Mouse (Mus musculus): ENCODE measurements around the gene Cfap43.
"Not testable (repeated sequence)": the region's sequence is repeated elsewhere in the genome, so short reads cannot be mapped to it uniquely, and the experiment has no call there.

Gene Cfap43

DNA sequence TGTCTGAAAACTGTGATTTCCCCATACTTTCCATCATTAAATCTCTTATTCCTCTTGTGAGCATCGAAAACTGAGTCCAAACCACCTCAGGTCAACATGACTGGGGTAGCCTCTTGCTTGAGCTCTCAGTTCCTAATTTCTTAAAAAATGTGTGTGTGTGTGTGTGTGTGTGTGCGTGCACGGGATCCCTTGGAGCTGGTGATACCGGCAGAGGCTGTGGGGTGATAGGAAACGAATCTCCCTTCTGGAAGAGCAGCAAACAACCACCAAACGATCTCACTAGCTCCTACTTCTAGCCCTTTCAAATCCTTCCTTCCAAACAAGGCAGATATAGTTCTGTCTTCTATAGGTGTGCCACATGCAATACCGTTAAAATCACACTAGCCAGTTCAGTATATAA, 54.4 kb downstream of the Cfap43 start:
- in situ Hi-C loops (cut with MboI; ENCODE audit: low pct_unique_long_range_greater_than_20kb in 1 of 2, low sequenced_read_pairs in 2 of 2, unreplicated experiment in 1 of 2) = no loop called here

DNA sequence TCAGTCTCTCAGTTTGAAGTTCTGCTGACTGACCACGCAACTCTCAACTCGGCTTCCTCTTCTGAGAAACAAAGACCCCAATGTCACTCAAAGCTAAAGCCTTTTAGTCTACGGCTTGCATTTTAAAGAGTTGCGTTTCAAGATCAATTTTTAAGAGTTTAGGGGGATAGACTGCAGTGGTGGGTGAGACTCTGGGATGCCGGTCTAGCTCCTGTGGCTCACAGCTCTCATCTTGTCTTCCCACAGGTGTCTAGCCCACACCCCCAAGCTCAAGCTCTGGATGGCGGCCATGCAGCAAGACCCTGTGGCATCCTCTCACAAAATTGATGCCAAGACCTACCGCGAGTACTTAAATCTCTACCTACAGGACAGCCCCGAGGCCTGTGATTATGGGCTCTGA, 55.0 kb downstream of the Cfap43 start:
- in situ Hi-C loops (cut with MboI; ENCODE audit: low pct_unique_long_range_greater_than_20kb in 1 of 2, low sequenced_read_pairs in 2 of 2, unreplicated experiment in 1 of 2) = no loop called here

DNA sequence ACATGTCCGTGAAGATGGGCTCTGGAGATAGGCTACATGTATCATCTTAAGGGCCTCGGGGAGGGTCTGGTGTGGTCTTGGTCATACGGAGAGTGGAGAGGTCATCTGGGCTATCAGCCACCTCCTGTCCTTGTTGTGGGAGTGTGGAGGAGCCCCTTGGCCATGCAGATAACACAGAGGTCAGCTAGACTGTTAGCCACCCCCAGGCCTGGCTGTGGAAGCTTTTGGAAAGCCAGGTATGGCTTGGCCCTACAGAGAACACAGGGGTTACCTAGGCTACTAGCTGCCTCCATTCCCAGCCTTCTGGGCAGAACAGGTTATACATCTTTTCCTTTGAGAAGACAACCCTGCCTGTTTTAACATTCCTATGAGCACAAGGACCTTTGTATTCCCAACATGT, 56.5 kb downstream of the Cfap43 start:
- in situ Hi-C loops (cut with MboI; ENCODE audit: low pct_unique_long_range_greater_than_20kb in 1 of 2, low sequenced_read_pairs in 2 of 2, unreplicated experiment in 1 of 2) = no loop called here

DNA sequence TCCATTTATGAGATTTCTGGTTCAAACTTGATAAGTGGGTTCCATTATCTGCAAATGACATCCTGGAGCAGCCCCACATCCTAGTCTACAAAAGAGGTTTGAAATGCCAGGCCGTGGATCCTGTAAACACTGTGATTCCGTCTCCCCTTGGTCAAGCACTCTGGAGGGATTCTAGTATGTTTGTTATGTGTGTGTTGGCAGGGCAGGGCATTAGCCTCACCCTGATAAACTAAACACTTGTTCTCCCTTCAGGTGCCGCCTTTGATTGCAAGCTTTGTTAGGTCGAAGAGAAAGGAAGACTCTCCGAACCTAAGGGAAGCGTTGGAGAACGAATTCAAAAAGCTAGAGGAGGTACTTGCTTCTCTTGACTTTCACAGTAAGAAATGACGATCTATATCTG, 59.9 kb downstream of the Cfap43 start:
- in situ Hi-C loops (cut with MboI; ENCODE audit: low pct_unique_long_range_greater_than_20kb in 1 of 2, low sequenced_read_pairs in 2 of 2, unreplicated experiment in 1 of 2) = no loop called here

DNA sequence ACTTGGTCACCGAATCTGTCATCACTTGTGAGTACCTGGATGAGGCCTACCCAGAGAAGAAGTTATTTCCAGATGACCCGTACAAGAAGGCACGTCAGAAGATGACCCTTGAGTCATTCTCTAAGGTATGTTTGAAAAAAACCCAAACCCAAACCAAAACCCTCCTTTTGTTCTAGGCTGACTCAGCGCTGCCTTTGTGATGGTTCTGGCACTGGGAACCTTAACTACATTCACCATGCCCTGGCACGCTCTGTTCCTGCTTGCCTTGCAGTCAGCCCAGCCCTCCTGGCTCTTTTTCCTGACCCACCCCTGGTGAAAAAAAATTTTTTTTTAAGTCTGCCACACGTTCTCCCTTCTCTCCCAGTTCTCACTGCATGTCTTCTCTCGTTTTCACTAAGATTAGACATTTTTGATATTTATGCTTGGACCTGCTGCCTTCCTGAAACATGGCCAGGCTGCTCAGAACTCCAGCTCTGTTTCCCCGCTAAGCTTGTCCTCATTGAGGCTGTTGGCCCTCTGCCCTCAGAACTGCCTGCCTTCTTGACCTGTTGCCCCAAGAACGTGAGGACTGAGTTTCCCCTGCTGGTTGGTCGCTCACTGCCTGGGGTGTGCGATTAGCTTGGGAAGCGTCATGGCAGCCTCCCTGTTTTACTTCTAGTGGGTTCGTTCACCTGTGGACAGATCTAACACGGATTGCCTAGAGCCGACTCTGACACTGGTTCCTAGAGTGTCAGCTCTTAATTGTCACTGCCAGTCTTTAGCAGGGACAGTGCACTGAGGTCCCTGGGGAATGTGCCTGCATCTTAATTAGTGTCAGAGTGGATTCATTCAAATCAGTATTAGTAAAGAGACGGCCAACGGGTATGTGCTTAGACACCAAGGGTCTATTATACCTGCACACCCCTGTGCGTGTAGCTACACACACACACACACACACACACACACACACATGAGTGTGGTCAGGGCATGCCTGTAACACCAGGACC, 60.8 kb downstream of the Cfap43 start:
- in situ Hi-C loops (cut with MboI; ENCODE audit: low pct_unique_long_range_greater_than_20kb in 1 of 2, low sequenced_read_pairs in 2 of 2, unreplicated experiment in 1 of 2) = no loop called here

DNA sequence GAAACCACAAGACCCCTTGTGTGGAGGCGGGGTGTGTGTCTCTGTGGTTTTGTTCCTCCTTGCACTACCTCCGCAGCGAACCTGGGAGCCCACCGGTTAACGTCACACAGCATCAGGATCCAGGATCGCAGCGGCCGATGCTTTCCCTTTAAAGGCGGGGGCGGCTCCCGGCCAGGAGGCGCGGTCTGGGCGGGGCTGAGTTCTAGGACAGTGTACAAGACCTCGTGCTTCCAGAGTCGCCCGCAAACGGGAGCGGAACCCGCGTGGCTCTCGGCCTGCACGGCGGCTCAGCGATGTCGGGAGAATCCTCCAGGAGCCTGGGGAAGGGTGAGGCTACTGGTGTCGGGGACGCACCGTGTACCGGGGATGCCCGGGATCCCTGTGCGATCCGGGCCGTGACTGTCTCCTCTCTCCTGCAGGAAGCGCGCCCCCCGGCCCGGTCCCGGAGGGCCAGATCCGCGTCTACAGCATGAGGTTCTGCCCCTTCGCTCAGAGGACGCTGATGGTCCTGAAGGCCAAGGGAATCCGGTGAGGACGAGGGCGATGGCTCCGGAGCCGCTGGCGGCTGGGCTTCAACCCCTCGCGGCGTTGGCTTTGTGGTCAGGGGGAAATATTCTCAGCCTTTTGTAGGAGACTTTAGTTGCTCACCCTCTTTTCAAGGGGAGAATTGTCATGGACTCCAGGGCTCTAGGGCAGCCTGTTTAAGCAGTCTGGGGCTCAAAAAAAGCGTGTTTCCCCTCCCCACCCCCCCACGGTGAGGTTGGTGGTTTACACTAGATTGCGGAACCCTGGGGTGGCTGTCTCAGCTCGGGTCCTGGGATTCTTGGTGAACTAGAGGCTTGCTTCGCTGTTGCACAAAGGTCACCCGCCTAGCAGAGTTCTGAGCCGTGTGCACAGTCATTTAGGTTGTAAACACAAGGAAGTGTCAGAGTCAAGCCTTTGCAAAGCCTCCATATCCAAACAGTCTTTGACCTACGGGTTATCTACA, 64.0 kb downstream of the Cfap43 start, which contains the start of gene Gsto1:
Gene Gsto1, plus strand, starts transcription at position 175 of the 988 bp plus-strand sequence.
- in situ Hi-C loops (cut with MboI; ENCODE audit: low pct_unique_long_range_greater_than_20kb in 1 of 2, low sequenced_read_pairs in 2 of 2, unreplicated experiment in 1 of 2) = no loop called here

DNA sequence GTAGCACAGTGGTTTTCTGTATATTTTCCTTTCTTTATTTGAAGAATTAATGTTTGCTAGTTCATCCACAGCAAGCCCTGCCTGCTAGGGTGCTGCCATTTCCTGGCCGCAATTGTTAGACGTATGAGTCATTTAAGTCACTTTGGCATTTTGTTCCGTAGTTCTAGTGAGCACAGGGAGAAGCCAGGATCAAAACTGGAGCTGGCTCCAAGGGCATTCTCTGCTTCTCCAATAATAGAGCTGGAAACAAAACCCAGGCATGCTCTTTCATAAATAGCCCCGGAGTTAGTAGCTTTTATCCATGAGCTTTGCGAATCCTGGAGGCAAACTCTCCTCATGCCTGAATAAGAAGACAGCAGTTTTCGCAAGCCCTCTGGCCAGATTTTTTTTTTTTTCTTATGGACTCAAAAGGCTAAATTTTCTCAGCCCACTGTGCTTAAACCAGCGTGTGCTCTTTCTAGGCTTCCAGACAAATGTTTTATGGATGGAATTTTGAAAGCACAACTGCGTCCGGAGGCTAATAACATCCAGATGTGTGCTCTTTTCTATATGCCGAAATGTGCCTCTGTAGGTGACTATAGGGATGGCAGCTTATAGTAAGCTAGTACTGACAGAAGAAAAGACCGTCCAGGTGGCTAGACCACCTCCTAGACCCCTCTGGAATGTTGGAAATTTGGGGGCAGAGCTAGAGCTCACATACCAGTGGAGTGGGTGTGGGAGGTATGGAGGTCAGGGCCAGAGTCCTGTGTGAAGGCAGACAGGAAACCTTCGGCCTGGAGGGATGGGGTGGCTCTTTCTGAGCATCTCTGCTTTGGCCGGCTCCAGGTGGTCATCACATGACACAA, 64.9 kb downstream of the Cfap43 start:
- in situ Hi-C loops (cut with MboI; ENCODE audit: low pct_unique_long_range_greater_than_20kb in 1 of 2, low sequenced_read_pairs in 2 of 2, unreplicated experiment in 1 of 2) = no loop called here

DNA sequence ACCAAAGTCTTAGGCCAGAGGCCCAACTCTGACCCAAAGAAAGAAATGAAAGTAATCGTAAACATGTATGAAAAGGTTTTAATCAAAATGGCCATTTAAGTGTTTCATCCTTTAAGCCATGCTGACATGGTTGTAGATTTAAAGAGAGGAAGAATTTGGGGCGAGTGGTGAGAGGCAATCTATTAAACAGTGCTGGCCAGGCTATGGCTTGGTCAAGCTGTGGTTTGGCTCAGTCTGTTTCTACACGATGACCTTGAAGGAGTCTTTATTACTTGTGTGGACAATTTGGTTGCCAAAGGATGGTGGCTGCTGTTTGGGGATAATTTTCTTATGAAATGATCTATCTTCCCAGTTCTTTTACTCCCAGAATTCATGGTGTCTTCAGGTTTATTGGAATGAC, 66.0 kb downstream of the Cfap43 start:
- in situ Hi-C loops (cut with MboI; ENCODE audit: low pct_unique_long_range_greater_than_20kb in 1 of 2, low sequenced_read_pairs in 2 of 2, unreplicated experiment in 1 of 2) = no loop called here

DNA sequence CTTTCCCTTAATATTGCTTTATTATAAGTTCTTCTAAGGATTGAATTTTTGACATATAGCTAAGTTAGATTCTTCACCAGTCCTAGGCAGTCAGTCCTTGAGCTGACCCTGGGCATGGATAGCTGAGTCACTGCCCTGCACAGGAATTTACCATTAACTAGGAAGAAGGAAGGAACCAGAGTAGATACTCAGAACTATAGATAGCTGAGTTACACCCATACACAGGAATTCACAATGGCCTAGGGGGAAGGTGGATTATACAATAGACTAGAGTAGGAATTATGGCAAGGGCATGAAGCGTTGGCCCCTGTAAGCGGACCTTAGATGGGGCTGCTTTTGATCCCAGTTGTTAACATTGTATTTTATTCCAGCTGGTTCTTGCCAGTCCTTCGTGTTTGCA, 67.0 kb downstream of the Cfap43 start:
- in situ Hi-C loops (cut with MboI; ENCODE audit: low pct_unique_long_range_greater_than_20kb in 1 of 2, low sequenced_read_pairs in 2 of 2, unreplicated experiment in 1 of 2) = not testable (repeated sequence)

DNA sequence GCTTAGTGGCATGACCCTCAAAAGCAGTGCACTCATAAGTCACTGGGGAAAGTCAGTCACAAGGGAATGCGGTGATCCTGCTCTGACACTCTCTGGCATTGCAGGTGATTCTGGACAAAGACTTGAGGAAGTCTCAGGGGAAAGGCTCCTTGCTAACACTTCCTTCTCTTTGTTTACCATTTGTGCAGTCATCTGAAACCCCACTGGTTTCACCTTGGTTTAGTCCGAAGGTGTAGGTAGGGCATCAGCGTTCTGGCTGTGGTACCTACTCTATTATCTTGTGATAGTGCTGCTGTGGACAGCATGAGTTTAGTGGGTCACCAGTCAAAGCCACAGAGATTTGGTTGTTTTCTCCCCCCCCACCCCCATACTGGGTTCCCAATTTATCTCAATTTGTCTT, 69.4 kb downstream of the Cfap43 start:
- in situ Hi-C loops (cut with MboI; ENCODE audit: low pct_unique_long_range_greater_than_20kb in 1 of 2, low sequenced_read_pairs in 2 of 2, unreplicated experiment in 1 of 2) = loop anchor here in 1 of 2 experiments (25.0 kb wide), 1 partner anchor 487 kb away; no protein-coding TSS in a partner anchor

DNA sequence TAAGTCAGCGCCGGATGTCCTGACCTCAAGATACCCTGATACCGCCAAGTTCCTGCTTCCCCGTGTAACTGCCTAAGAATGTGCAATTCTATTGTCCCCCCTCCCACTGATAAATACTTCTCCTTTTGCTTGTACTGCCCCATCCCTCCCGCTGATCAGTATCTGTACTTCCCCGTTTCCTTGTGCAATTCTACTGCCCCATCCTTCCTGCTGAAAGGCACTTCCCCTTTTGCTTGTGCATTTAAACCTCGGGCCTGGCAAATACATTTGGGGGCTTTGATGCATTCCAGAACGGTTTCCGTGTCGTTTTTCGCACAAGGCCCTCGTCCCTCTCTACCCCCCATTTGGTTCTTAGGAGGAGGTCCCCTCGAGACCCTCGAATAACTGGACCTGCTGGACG, 77.9 kb downstream of the Cfap43 start:
- in situ Hi-C loops (cut with MboI; ENCODE audit: low pct_unique_long_range_greater_than_20kb in 1 of 2, low sequenced_read_pairs in 2 of 2, unreplicated experiment in 1 of 2) = loop anchor here in 1 of 2 experiments (25.0 kb wide), 1 partner anchor 479 kb away; no protein-coding TSS in a partner anchor

DNA sequence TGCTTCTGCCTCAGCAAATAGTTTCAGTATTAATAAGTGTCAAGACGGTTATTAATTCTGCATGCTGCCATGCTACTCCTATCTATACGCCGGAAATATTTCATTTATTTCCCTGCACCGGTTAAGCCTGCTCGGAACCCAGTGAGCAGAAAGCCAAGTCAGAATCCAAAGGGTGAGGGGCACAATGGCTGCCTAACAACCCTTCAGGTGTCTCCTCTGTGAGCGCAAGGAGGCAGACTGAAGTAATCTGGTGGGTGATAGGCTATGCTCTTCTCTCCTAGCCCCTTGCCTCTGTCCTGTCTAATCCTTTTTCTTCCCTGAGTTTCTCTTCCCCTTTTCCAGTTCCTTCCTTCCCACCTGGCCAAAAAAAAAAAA, 81.6 kb downstream of the Cfap43 start:
- in situ Hi-C loops (cut with MboI; ENCODE audit: low pct_unique_long_range_greater_than_20kb in 1 of 2, low sequenced_read_pairs in 2 of 2, unreplicated experiment in 1 of 2) = loop anchor here in 1 of 2 experiments (25.0 kb wide), 1 partner anchor 475 kb away; no protein-coding TSS in a partner anchor

DNA sequence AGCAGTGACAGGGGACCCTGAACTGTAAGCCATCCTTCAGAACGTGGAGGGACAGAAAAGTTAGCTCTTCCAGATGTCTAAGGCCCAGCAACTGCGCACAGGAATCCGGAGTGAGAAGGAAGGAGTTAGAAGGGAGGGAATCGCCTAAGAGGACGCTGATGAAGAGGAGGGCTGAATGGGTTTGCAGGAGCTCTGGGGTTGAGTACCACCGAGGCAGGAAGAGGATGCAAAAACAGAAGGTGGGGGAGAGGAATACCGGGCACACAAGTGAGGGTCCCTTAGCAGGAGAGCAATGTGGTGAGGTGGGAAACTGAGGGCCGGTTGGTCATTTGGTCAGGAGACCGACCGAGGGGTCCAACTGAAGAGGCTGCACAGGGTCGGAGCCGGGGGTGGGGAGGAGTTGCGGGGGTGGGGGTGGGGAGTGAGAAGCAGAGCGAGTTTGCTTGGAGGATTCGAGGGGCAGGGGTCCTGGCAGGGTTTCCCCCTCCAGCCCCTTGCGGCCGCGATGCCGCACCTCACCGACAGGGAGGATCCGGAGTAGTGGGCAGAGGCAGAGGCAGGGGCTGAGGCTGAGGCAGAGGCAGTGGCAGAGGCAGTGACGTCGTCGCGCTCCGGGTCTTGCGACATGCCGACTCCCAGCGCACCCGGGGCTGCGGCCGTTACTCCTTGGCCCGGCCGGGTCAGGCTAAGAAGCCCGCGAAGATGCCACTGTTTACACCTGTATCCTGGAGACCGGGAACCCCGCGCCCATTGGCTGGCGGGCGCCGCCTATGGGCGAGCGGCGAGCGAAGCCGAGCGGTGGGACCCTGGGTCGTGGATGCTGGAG, 82.2 kb downstream of the Cfap43 start:
- in situ Hi-C loops (cut with MboI; ENCODE audit: low pct_unique_long_range_greater_than_20kb in 1 of 2, low sequenced_read_pairs in 2 of 2, unreplicated experiment in 1 of 2) = loop anchor here in 1 of 2 experiments (25.0 kb wide), 1 partner anchor 475 kb away; no protein-coding TSS in a partner anchor

DNA sequence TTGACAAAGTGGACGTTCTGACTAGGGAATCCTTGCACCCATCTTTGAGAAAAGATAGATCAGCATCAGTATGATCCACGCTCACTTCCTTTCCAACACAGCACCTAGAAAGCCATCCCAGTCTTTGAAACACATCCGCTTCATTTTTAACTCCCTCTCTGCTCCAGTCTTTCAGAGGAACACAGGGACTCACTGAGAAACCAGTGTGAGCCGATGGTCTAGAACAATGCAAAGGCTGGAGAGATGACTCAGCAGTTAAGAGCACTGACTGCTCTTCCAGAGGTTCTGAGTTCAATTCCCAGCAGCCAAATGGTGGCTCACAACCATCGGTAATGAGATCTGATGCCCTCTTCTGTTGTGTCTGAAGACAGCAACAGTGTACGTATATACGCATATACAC, 83.3 kb downstream of the Cfap43 start:
- in situ Hi-C loops (cut with MboI; ENCODE audit: low pct_unique_long_range_greater_than_20kb in 1 of 2, low sequenced_read_pairs in 2 of 2, unreplicated experiment in 1 of 2) = loop anchor here in 1 of 2 experiments (25.0 kb wide), 1 partner anchor 473 kb away; no protein-coding TSS in a partner anchor

DNA sequence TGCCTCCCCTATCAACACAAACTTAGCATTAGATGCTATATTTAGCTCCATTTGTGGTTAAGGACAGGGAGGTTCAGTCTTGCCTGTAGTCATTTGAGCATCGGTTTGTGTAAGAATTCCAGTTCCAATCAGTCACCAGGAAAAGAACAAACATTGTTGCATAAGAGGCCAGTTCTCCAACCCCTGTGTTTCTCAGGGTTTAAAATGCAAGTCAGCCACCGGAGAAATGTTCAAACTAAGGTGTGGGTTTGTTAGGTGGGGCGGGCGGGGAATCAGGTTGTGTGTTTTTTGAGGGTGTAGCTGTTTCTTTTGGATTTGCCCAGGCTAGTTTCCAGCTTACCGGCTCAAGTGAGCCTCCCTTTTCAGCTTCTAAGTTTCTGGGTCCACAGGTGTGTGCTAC, 84.5 kb downstream of the Cfap43 start:
- in situ Hi-C loops (cut with MboI; ENCODE audit: low pct_unique_long_range_greater_than_20kb in 1 of 2, low sequenced_read_pairs in 2 of 2, unreplicated experiment in 1 of 2) = loop anchor here in 1 of 2 experiments (25.0 kb wide), 1 partner anchor 472 kb away; no protein-coding TSS in a partner anchor

DNA sequence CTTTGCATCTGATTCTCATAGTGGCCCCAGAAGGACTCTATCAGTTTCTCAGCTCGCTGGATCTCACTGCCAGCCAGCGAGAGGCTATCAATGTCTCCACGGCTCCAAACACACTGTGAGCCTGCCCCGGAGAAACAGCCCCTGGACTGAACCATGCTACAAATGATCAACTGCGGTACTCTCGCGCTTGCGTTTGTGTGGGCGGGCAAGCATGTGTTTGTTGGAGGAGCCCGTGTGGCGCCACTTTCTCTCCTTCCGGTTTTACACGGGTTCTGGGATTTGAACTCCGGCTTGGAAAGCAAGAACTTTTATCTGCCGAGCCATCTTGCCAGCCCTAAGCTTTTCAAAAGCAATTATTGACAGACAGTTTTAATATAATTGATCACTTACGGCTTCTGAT, 86.8 kb downstream of the Cfap43 start:
- in situ Hi-C loops (cut with MboI; ENCODE audit: low pct_unique_long_range_greater_than_20kb in 1 of 2, low sequenced_read_pairs in 2 of 2, unreplicated experiment in 1 of 2) = loop anchor here in 1 of 2 experiments (25.0 kb wide), 1 partner anchor 470 kb away; no protein-coding TSS in a partner anchor

DNA sequence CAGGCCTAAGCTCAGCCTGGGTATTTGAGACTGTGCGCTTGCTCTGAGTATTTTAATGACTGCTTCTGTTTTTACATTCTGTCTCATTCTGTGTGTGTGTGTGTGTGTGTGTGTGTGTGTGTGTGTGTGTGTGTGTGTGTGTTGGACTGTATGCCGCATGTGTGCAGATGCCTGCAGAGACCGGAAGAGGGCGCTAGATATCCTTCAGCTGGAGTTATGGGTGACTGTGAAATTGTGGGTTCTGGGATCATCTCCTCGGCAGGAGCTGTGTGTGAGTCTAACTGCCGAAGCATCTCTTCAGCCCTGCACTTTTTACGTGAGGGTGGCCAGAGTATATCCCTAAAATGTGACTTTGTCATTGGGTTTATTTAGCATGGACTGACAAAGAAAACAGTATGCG, 88.0 kb downstream of the Cfap43 start:
- in situ Hi-C loops (cut with MboI; ENCODE audit: low pct_unique_long_range_greater_than_20kb in 1 of 2, low sequenced_read_pairs in 2 of 2, unreplicated experiment in 1 of 2) = loop anchor here in 1 of 2 experiments (25.0 kb wide), 1 partner anchor 469 kb away; no protein-coding TSS in a partner anchor

All from mouse embryonic stem cell (cell line).